Mouse (Mus musculus) liver, embryonic 14.5 days (tissue): ENCODE measurements around the gene Ly6g5c. TPM values are rescaled to one million over a fixed set of nuclear protein-coding genes. Genes with fewer than 3 reads are reported as not detected.

Experiments used
- ATAC-seq: fragments of 200-750 bp; cut with Nextera tagmentation; 2 replicates; pipeline ENCODE4 v1.8.0; 2017; ENCODE audit warnings: moderate number of reproducible peaks, mild to moderate bottlenecking, moderate library complexity; ENCODE audit not compliant: insufficient read depth
- DNase-seq, 3 experiments: peaks; one replicate each; pipeline ENCODE4 v3.0.0-alpha.2; 2012 to 2013; ENCODE audit warnings: low read depth in 3 of 3, low spot score in 3 of 3
- H3K27ac ChIP-seq: fragments of 300-500 bp; sonication (generic); 2 replicates; pipeline ENCODE4 v1.5.1; 2014; ENCODE audit warnings: moderate library complexity, mild to moderate bottlenecking, control low read depth, inconsistent platforms
- H3K27me3 ChIP-seq: fragments of 300-500 bp; sonication (generic); 2 replicates; pipeline ENCODE4 v1.6.1; 2014; ENCODE audit warnings: mild to moderate bottlenecking, low read length, moderate library complexity; ENCODE audit not compliant: control insufficient read depth, insufficient read depth
- H3K36me3 ChIP-seq: fragments of 300-500 bp; sonication (generic); replicated peaks from 2 replicates; pipeline ENCODE4 v1.6.1; 2014; ENCODE audit warnings: low read depth; ENCODE audit not compliant: control insufficient read depth, insufficient read depth
- H3K4me1 ChIP-seq, 2 experiments: fragments of 200-500 bp in 1 of 2; fragments of 300-500 bp in 1 of 2; sonication (generic) in 1 of 2; replicated peaks; 2 replicates each; pipeline ENCODE4 v1.6.1; 2012 to 2014; ENCODE audit warnings: antibody characterized with exemption in 1 of 2, inconsistent platforms in 1 of 2, low read length in 1 of 2; ENCODE audit not compliant: control insufficient read depth in 2 of 2, insufficient read depth in 2 of 2
- H3K4me2 ChIP-seq: fragments of 300-500 bp; sonication (generic); 2 replicates; pipeline ENCODE4 v1.6.1; 2014; ENCODE audit warnings: low read depth, mild to moderate bottlenecking, control low read depth, moderate library complexity
- H3K4me3 ChIP-seq, 2 experiments: fragments of 200-500 bp in 1 of 2; fragments of 300-500 bp in 1 of 2; sonication (generic) in 1 of 2; 2 replicates each; pipeline ENCODE4 v1.5.1; 2012 to 2014; ENCODE audit warnings: low read depth in 2 of 2, low read length in 2 of 2, mild to moderate bottlenecking in 2 of 2, control low read depth in 1 of 2, inconsistent platforms in 1 of 2, moderate library complexity in 1 of 2; ENCODE audit not compliant: insufficient read depth in 1 of 2
- H3K9ac ChIP-seq: fragments of 300-500 bp; sonication (generic); replicated peaks from 2 replicates; pipeline ENCODE4 v1.6.1; 2014; ENCODE audit warnings: mild to moderate bottlenecking, control low read depth, moderate library complexity
- H3K9me3 ChIP-seq: fragments of 300-500 bp; sonication (generic); 2 replicates; pipeline ENCODE4 v1.6.1; 2016; ENCODE audit warnings: low read length, mixed read lengths; ENCODE audit not compliant: control insufficient read depth
- CTCF ChIP-seq: IDR thresholded peaks from 2 replicates; pipeline ENCODE4 v1.5.1; 2016; ENCODE audit warnings: antibody characterized with exemption, low read depth, control low read depth
- EP300 ChIP-seq: IDR thresholded peaks from 2 replicates; pipeline ENCODE4 v1.6.1; 2016; ENCODE audit warnings: antibody characterized with exemption, low read depth
- WGBS: fragments of 180-500 bp; shearing (Covaris S2); extraction: QIAGEN DNeasy Blood & Tissue Kit; methylation state at CpG from one replicate; pipeline ENCODE4 v1.1.7; 2014; ENCODE audit not compliant: insufficient replicate concordance; 5-methylcytosine and 5-hydroxymethylcytosine counted together
- polyA plus RNA-seq, 2 experiments: library from polyadenylated mRNA; depleted of rRNA in 1 of 2; stranded (reverse) in 1 of 2; unstranded in 1 of 2; fragments of >200 nt; fragmentation: Nextera tagmentation in 1 of 2; extraction: Ambion mirVana in 1 of 2; gene quantifications; 2 replicates each; pipeline versions ENCODE4 v1.2.1 to v1.2.3; 2012 to 2014

The Ly6g5c gene
- polyA plus RNA-seq, 2 experiments, result not detected

- no peak for TF ChIP-seq EP300
- no peak for TF ChIP-seq CTCF
- Histone ChIP-seq H3K27me3 (peaks cover 41% of the 10 kb centered on the region), H3K9ac (peak within 1 kb of the TSS; percentile 23; the same call in 1 of the 2 replicates), H3K36me3 (no peaks in the 10 kb centered on the region), H3K4me2 (peak within 1 kb of the TSS; percentile 72), H3K27ac (no peak within 1 kb of the TSS), H3K4me1 (peaks cover 9 to 11% of the 10 kb centered on the region in 2 experiments), H3K9me3 (no peaks in the 10 kb centered on the region), H3K4me3 (peak within 1 kb of the TSS; percentile 37 to 43)
- no peak for ATAC-seq
- 32% methylated on average over 10 of the region's 10 CpGs for WGBS
- no peak for DNase-seq
Observed at GRCm38 (mm10) chr17:35066084-35066483, 42.0 kb upstream of the Ly6g5c start, which contains the start of gene Mpig6b. Mpig6b (minus strand) TSS chr17:35066184.

- Histone ChIP-seq H3K27ac (no peak overlapping the region), H3K4me3 (no peak overlapping the region), H3K27me3 (peaks cover 41% of the 10 kb centered on the region), H3K4me2 (no peak overlapping the region), H3K36me3 (no peaks in the 10 kb centered on the region), H3K9ac (no peak overlapping the region), H3K4me1 (peaks cover 9 to 11% of the 10 kb centered on the region in 2 experiments), H3K9me3 (no peaks in the 10 kb centered on the region)
- ATAC-seq (no peak), DNase-seq (no peak)
- 67% methylated on average over 17 of the region's 17 CpGs for WGBS
- no peak for TF ChIP-seq CTCF
- no peak for TF ChIP-seq EP300
Observed at GRCm38 (mm10) chr17:35068213-35068914, 39.7 kb upstream of the Ly6g5c start.

- Histone ChIP-seq H3K27ac (no peak overlapping the region), H3K9me3 (no peaks in the 10 kb centered on the region), H3K36me3 (no peaks in the 10 kb centered on the region), H3K27me3 (peaks cover 22% of the 10 kb centered on the region), H3K9ac (no peak overlapping the region), H3K4me1 (peaks cover 0 to 5% of the 10 kb centered on the region in 2 experiments; a peak in 2 of 4 replicates), H3K4me2 (no peak overlapping the region), H3K4me3 (no peak overlapping the region)
- no peak for ATAC-seq
- 46% methylated on average over 6 of the region's 6 CpGs for WGBS
- DNase-seq, result no peak
- TF ChIP-seq EP300, result no peak
- no peak for TF ChIP-seq CTCF
Observed at GRCm38 (mm10) chr17:35070556-35071229, 37.4 kb upstream of the Ly6g5c start.

- no peak overlapping the region for H3K4me3 ChIP-seq
- 76% methylated on average over 9 of the region's 9 CpGs for WGBS
- H3K9ac ChIP-seq, result no peak overlapping the region
- H3K4me2 ChIP-seq, result no peak overlapping the region
- DNase-seq (no peak), ATAC-seq (no peak)
- H3K9me3 ChIP-seq, result no peaks in the 10 kb centered on the region
- TF ChIP-seq EP300 (no peak), CTCF (no peak)
- H3K36me3 ChIP-seq, result no peaks in the 10 kb centered on the region
- H3K27me3 ChIP-seq, result peaks cover 14% of the 10 kb centered on the region
- 0 out of 4 replicates have a peak, but pooled peaks cover 0 to 2% of the 10 kb centered on the region in 2 experiments for H3K4me1 ChIP-seq
- H3K27ac ChIP-seq, result no peak overlapping the region
Observed at GRCm38 (mm10) chr17:35071454-35071853, 36.6 kb upstream of the Ly6g5c start.

GRCm38 (mm10) chr17:35074097-35074496 lies 34.0 kb upstream of the Ly6g5c start:
- no peak for ATAC-seq
- 12% methylated on average over 17 of the region's 17 CpGs for WGBS
- TF ChIP-seq CTCF (no peak), EP300 (no peak)

More at GRCm38 (mm10) chr17:35074097-35074496, 34.0 kb upstream of the Ly6g5c start:
- H3K27me3 ChIP-seq, result no peaks in the 10 kb centered on the region
- H3K9ac ChIP-seq, result no peak overlapping the region
- H3K27ac ChIP-seq, result no peak overlapping the region
- no peak overlapping the region for H3K4me2 ChIP-seq
- no peak overlapping the region for H3K4me3 ChIP-seq
- peaks cover 0 to 3% of the 10 kb centered on the region in 2 experiments; a peak in 3 of 4 replicates for H3K4me1 ChIP-seq
- DNase-seq, result no peak
- no peaks in the 10 kb centered on the region for H3K9me3 ChIP-seq
- H3K36me3 ChIP-seq, result no peaks in the 10 kb centered on the region
